Mouse (Mus musculus) E14TG2a.4 (cell line): ENCODE measurements around the gene Dclk2.

Source experiments
- CTCF ChIP-seq: conservative IDR thresholded peaks from 2 replicates; pipeline ENCODE4 v1.5.1; 2014; ENCODE audit warnings: low read length
- POU5F1 ChIP-seq: IDR thresholded peaks from 2 replicates; pipeline ENCODE4 v1.6.1; 2014; ENCODE audit warnings: low read length, borderline replicate concordance

GRCm38 (mm10) chr3:86774566-86775443 is 145.8 kb downstream of the Dclk2 start:
- no peak for TF ChIP-seq CTCF
- TF ChIP-seq POU5F1, result no peak
